Mouse (Mus musculus): Measurements from ENCODE around the gene Slc35a5. TPM values are rescaled to one million over a fixed set of nuclear protein-coding genes. Genes with fewer than 3 reads are reported as not detected.

Gene Slc35a5
- total and polyA plus RNA-seq, 2 experiments from 2014 or later = 11.6 to 47.7 TPM

DNA sequence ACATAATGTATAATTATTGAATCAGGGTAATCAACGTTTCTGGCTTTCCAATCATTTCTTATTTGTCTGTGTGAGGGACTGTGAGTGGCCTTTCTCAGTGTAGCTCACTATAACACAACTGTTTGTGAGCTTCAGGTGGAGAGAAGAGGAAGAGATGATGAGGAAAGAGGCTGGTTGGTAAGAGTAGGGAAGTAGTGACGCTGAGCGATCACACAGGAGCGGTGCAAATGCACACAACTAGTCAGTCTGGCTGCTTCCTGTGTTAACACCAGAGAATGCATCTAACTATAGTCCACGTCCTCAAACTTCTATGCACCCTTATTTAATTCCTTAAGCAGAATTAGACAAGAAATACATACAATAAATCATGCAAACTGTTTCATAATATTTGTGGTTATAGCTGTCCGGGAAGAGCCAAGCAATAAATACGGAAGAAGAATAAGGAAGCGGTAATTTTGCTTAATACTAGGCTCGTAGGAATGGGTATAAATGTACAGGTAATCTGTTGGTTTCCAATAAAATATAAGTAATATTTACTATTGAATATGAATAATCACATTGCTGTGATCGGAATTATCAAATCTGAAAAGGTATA lies 9.9 kb downstream of the Slc35a5 start:
- Histone ChIP-seq H3K4me2 (ENCODE audit: low read depth, low read length) (no peak overlapping the region), H3K36me3 (replicated peaks; ENCODE audit: control insufficient read depth, insufficient read depth, low read length) (peaks cover 72% of the 10 kb centered on the region), H3K4me1 (ENCODE audit: control insufficient read depth, insufficient read depth) (no peaks in the 10 kb centered on the region), H3K4me3 (ENCODE audit: low read depth, low read length) (no peak overlapping the region), H3K9me3 (replicated peaks; ENCODE audit: control insufficient read depth, low read length) (no peaks in the 10 kb centered on the region), H3K9ac (replicated peaks; ENCODE audit: low read depth, low read length) (no peak overlapping the region), H3K27me3 (ENCODE audit: control insufficient read depth, insufficient read depth, low read length) (no peaks in the 10 kb centered on the region), H3K27ac (ENCODE audit: low read depth) (no peak overlapping the region)
- no peak for ATAC-seq (ENCODE audit: insufficient read depth, low read depth)
- TF ChIP-seq EP300 (IDR thresholded peaks at IDR 0.05; ENCODE audit: low read depth) (no peak), CTCF (IDR thresholded peaks at IDR 0.05; ENCODE audit: low read depth) (no peak)
- 88% methylated on average over 10 of the region's 10 CpGs for WGBS
- DNase-seq (ENCODE audit: low spot score) = no peak

- WGBS = 81% methylated on average over 6 of the region's 6 CpGs
- no peak for DNase-seq (ENCODE audit: low spot score)
- peaks cover 69% of the 10 kb centered on the region for H3K36me3 ChIP-seq (replicated peaks; ENCODE audit: control insufficient read depth, insufficient read depth, low read length)
These were observed 13.4 kb downstream of the Slc35a5 start for GRCm38 (mm10) chr16:45145119-45145518.

DNA sequence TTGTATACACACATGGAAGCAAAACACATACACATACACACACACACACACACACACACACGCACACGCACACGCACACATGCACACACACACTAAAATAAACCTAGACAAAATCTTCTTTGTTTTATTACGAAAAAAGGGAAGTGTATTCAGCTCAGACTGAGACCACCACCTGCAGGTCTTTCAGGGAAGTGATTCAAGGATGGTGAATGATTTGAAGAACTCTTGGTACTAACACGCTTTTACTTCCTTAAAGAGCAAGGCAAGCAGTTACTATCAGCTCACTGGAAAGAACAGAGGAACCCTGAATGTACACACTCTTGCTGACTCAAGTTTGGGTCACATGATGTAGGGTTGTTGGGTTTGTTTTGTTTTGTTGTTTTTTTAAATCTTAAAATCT lies 15.9 kb downstream of the Slc35a5 start:
- H3K4me1 ChIP-seq (ENCODE audit: control insufficient read depth, insufficient read depth) = no peaks in the 10 kb centered on the region
- WGBS = 86% methylated on average over 5 of the region's 5 CpGs
- TF ChIP-seq CTCF (IDR thresholded peaks at IDR 0.05; ENCODE audit: low read depth) = peak; percentile 38
- no peak for TF ChIP-seq EP300 (IDR thresholded peaks at IDR 0.05; ENCODE audit: low read depth)
- DNase-seq (ENCODE audit: low spot score) (no peak), ATAC-seq (ENCODE audit: insufficient read depth, low read depth) (no peak)
- no peaks in the 10 kb centered on the region for H3K27me3 ChIP-seq (ENCODE audit: control insufficient read depth, insufficient read depth, low read length)
- peaks cover 56% of the 10 kb centered on the region for H3K36me3 ChIP-seq (replicated peaks; ENCODE audit: control insufficient read depth, insufficient read depth, low read length)
- H3K9me3 ChIP-seq (replicated peaks; ENCODE audit: control insufficient read depth, low read length) = no peaks in the 10 kb centered on the region
- H3K9ac ChIP-seq (replicated peaks; ENCODE audit: low read depth, low read length) = no peak overlapping the region
- H3K27ac ChIP-seq (ENCODE audit: low read depth) = no peak overlapping the region
- no peak overlapping the region for H3K4me3 ChIP-seq (ENCODE audit: low read depth, low read length)
- no peak overlapping the region for H3K4me2 ChIP-seq (ENCODE audit: low read depth, low read length)

More at GRCm38 (mm10) chr16:45145119-45145518, 13.4 kb downstream of the Slc35a5 start:
- no peaks in the 10 kb centered on the region for H3K27me3 ChIP-seq (ENCODE audit: control insufficient read depth, insufficient read depth, low read length)
- no peak overlapping the region for H3K4me2 ChIP-seq (ENCODE audit: low read depth, low read length)
- H3K4me3 ChIP-seq (ENCODE audit: low read depth, low read length) = no peak overlapping the region
- no peak overlapping the region for H3K9ac ChIP-seq (replicated peaks; ENCODE audit: low read depth, low read length)
- no peak for ATAC-seq (ENCODE audit: insufficient read depth, low read depth)
- no peaks in the 10 kb centered on the region for H3K4me1 ChIP-seq (ENCODE audit: control insufficient read depth, insufficient read depth)
- no peak overlapping the region for H3K27ac ChIP-seq (ENCODE audit: low read depth)
- no peak for TF ChIP-seq CTCF (IDR thresholded peaks at IDR 0.05; ENCODE audit: low read depth)
- no peak for TF ChIP-seq EP300 (IDR thresholded peaks at IDR 0.05; ENCODE audit: low read depth)
- no peaks in the 10 kb centered on the region for H3K9me3 ChIP-seq (replicated peaks; ENCODE audit: control insufficient read depth, low read length)

- H3K4me2 ChIP-seq (ENCODE audit: low read depth, low read length) = no peak overlapping the region
- no peaks in the 10 kb centered on the region for H3K4me1 ChIP-seq (ENCODE audit: control insufficient read depth, insufficient read depth)
- H3K27ac ChIP-seq (ENCODE audit: low read depth) = no peak overlapping the region
- H3K9me3 ChIP-seq (replicated peaks; ENCODE audit: control insufficient read depth, low read length) = no peaks in the 10 kb centered on the region
- TF ChIP-seq EP300 (IDR thresholded peaks at IDR 0.05; ENCODE audit: low read depth) (no peak), CTCF (IDR thresholded peaks at IDR 0.05; ENCODE audit: low read depth) (peak; percentile 42)
- no peaks in the 10 kb centered on the region for H3K27me3 ChIP-seq (ENCODE audit: control insufficient read depth, insufficient read depth, low read length)
- no peak for DNase-seq (ENCODE audit: low spot score)
- WGBS = 83% methylated on average over 5 of the region's 5 CpGs
- no peak overlapping the region for H3K4me3 ChIP-seq (ENCODE audit: low read depth, low read length)
- no peak overlapping the region for H3K9ac ChIP-seq (replicated peaks; ENCODE audit: low read depth, low read length)
- peak; percentile 41; the same call in 1 of the 2 replicates for ATAC-seq (ENCODE audit: insufficient read depth, low read depth)
- H3K36me3 ChIP-seq (replicated peaks; ENCODE audit: control insufficient read depth, insufficient read depth, low read length) = peaks cover 48% of the 10 kb centered on the region
These were observed 16.8 kb downstream of the Slc35a5 start for GRCm38 (mm10) chr16:45141711-45142110.

GRCm38 (mm10) chr16:45127936-45128710 lies 30.4 kb downstream of the Slc35a5 start:
- DNase-seq (ENCODE audit: low spot score) (no peak), ATAC-seq (ENCODE audit: insufficient read depth, low read depth) (no peak)
- H3K9ac ChIP-seq (replicated peaks; ENCODE audit: low read depth, low read length) = no peak overlapping the region
- WGBS = 87% methylated on average over 2 of the region's 2 CpGs
- no peaks in the 10 kb centered on the region for H3K4me1 ChIP-seq (ENCODE audit: control insufficient read depth, insufficient read depth)
- H3K9me3 ChIP-seq (replicated peaks; ENCODE audit: control insufficient read depth, low read length) = no peaks in the 10 kb centered on the region
- H3K36me3 ChIP-seq (replicated peaks; ENCODE audit: control insufficient read depth, insufficient read depth, low read length) = peaks cover 21% of the 10 kb centered on the region
- no peak overlapping the region for H3K27ac ChIP-seq (ENCODE audit: low read depth)
- H3K4me3 ChIP-seq (ENCODE audit: low read depth, low read length) = no peak overlapping the region
- no peak overlapping the region for H3K4me2 ChIP-seq (ENCODE audit: low read depth, low read length)
- TF ChIP-seq EP300 (IDR thresholded peaks at IDR 0.05; ENCODE audit: low read depth) (no peak), CTCF (IDR thresholded peaks at IDR 0.05; ENCODE audit: low read depth) (no peak)
- H3K27me3 ChIP-seq (ENCODE audit: control insufficient read depth, insufficient read depth, low read length) = no peaks in the 10 kb centered on the region

Measured in heart, postnatal 0 days (tissue).